Mouse (Mus musculus) embryonic facial prominence, embryonic 14.5 days (tissue): Measurements from ENCODE around the gene Mrgpra4. TPM values are rescaled to one million over a fixed set of nuclear protein-coding genes. Genes with fewer than 3 reads are reported as not detected.

Experiments
- ATAC-seq: fragments of 200-750 bp; cut with Nextera tagmentation; 2 replicates; pipeline ENCODE4 v1.8.0; 2017; ENCODE audit warnings: low read depth, moderate number of reproducible peaks, moderate TSS enrichment
- DNase-seq: peaks from one replicate; pipeline ENCODE4 v3.0.0-alpha.2; 2015; ENCODE audit warnings: low spot score
- H3K27ac ChIP-seq: fragments of 300-500 bp; sonication (generic); replicated peaks from 2 replicates; pipeline ENCODE4 v1.5.1; 2014; ENCODE audit warnings: low read depth, mild to moderate bottlenecking, low read length, moderate library complexity
- H3K27me3 ChIP-seq: fragments of 300-500 bp; sonication (generic); replicated peaks from 2 replicates; pipeline ENCODE4 v1.6.1; 2014; ENCODE audit warnings: low read length; ENCODE audit not compliant: control insufficient read depth, insufficient read depth
- H3K36me3 ChIP-seq: fragments of 300-500 bp; sonication (generic); 2 replicates; pipeline ENCODE4 v1.6.1; 2014; ENCODE audit warnings: low read length, mixed read lengths; ENCODE audit not compliant: control insufficient read depth, insufficient read depth
- H3K4me1 ChIP-seq: fragments of 300-500 bp; sonication (generic); 2 replicates; pipeline ENCODE4 v1.6.1; 2014; ENCODE audit warnings: antibody characterized with exemption, low read length; ENCODE audit not compliant: control insufficient read depth, insufficient read depth
- H3K4me2 ChIP-seq: fragments of 300-500 bp; sonication (generic); 2 replicates; pipeline ENCODE4 v1.6.1; 2014; ENCODE audit warnings: low read depth, mild to moderate bottlenecking, low read length, moderate library complexity, mixed read lengths
- H3K4me3 ChIP-seq: fragments of 300-500 bp; sonication (generic); 2 replicates; pipeline ENCODE4 v1.5.1; 2014; ENCODE audit warnings: low read depth, mild to moderate bottlenecking, low read length
- H3K9ac ChIP-seq: fragments of 300-500 bp; sonication (generic); 2 replicates; pipeline ENCODE4 v1.6.1; 2014; ENCODE audit warnings: low read depth, mild to moderate bottlenecking, low read length, moderate library complexity, mixed read lengths
- H3K9me3 ChIP-seq: fragments of 300-500 bp; sonication (generic); 2 replicates; pipeline ENCODE4 v1.6.1; 2016; ENCODE audit warnings: low read length; ENCODE audit not compliant: control insufficient read depth
- WGBS: fragments of 180-500 bp; shearing (Covaris S2); extraction: QIAGEN DNeasy Blood & Tissue Kit; methylation state at CpG from one replicate; pipeline ENCODE4 v1.1.7; 2014; 5-methylcytosine and 5-hydroxymethylcytosine counted together
- polyA plus RNA-seq: library from polyadenylated mRNA; unstranded; fragments of >200 nt; fragmentation: Nextera tagmentation; extraction: Ambion mirVana; gene quantifications from 2 replicates; pipeline ENCODE4 v1.2.1, GENCODE M21; 2014

Gene Mrgpra4
- polyA plus RNA-seq, result 0.14 TPM in 1 of 2 replicates, not detected in the other

GRCm38 (mm10) chr7:47981995-47982394 is at the start of gene Mrgpra4:
TSS of gene Mrgpra4 (minus strand) at chr7:47982095.
- 81% methylated on average over 1 of the region's 1 CpGs for WGBS
- Histone ChIP-seq H3K9me3 (no peaks in the 10 kb centered on the region), H3K4me1 (no peaks in the 10 kb centered on the region), H3K27ac (no peak within 1 kb of the TSS), H3K4me3 (no peak within 1 kb of the TSS), H3K36me3 (no peaks in the 10 kb centered on the region), H3K4me2 (no peak within 1 kb of the TSS), H3K9ac (no peak within 1 kb of the TSS), H3K27me3 (no peaks in the 10 kb centered on the region)
- DNase-seq (no peak), ATAC-seq (no peak)

- Histone ChIP-seq H3K9ac (no peak within 1 kb of the TSS), H3K4me3 (no peak within 1 kb of the TSS), H3K27me3 (no peaks in the 10 kb centered on the region), H3K4me2 (no peak within 1 kb of the TSS), H3K4me1 (no peaks in the 10 kb centered on the region), H3K9me3 (no peaks in the 10 kb centered on the region), H3K27ac (no peak within 1 kb of the TSS), H3K36me3 (no peaks in the 10 kb centered on the region)
- 80% methylated on average over 3 of the region's 3 CpGs for WGBS
- DNase-seq, result no peak
- ATAC-seq, result no peak
Measured at GRCm38 (mm10) chr7:48027497-48027896, 45.6 kb upstream of the Mrgpra4 start, which contains the start of gene Mrgprx1. TSS of gene Mrgprx1 (minus strand) at chr7:48027597.

- DNase-seq, result no peak
- Histone ChIP-seq H3K4me2 (no peak overlapping the region), H3K36me3 (no peaks in the 10 kb centered on the region), H3K9me3 (no peaks in the 10 kb centered on the region), H3K4me1 (no peaks in the 10 kb centered on the region), H3K27me3 (no peaks in the 10 kb centered on the region), H3K27ac (no peak overlapping the region), H3K4me3 (no peak overlapping the region), H3K9ac (no peak overlapping the region)
- no peak for ATAC-seq
- WGBS, result 39% methylated on average over 2 of the region's 2 CpGs
Measured at GRCm38 (mm10) chr7:48017874-48018273, 36.0 kb upstream of the Mrgpra4 start.

- H3K27ac ChIP-seq, result no peak overlapping the region
- WGBS, result 78% methylated on average over 3 of the region's 3 CpGs
- H3K4me1 ChIP-seq, result no peaks in the 10 kb centered on the region
- no peak overlapping the region for H3K4me2 ChIP-seq
- H3K9me3 ChIP-seq, result no peaks in the 10 kb centered on the region
- H3K27me3 ChIP-seq, result no peaks in the 10 kb centered on the region
- no peak for DNase-seq
- no peak overlapping the region for H3K4me3 ChIP-seq
- H3K9ac ChIP-seq, result no peak overlapping the region
- no peaks in the 10 kb centered on the region for H3K36me3 ChIP-seq
- ATAC-seq, result no peak
Measured at GRCm38 (mm10) chr7:47995689-47996088, 13.8 kb upstream of the Mrgpra4 start.

- no peaks in the 10 kb centered on the region for H3K36me3 ChIP-seq
- DNase-seq (peak; percentile 4), ATAC-seq (no peak)
- no peaks in the 10 kb centered on the region for H3K27me3 ChIP-seq
- no peak overlapping the region for H3K4me2 ChIP-seq
- no peak overlapping the region for H3K27ac ChIP-seq
- H3K4me3 ChIP-seq, result no peak overlapping the region
- H3K9me3 ChIP-seq, result no peaks in the 10 kb centered on the region
- WGBS, result 50% methylated on average over 1 of the region's 1 CpGs
- no peak overlapping the region for H3K9ac ChIP-seq
- H3K4me1 ChIP-seq, result no peaks in the 10 kb centered on the region
Measured at GRCm38 (mm10) chr7:47986752-47987151, 4.9 kb upstream of the Mrgpra4 start.

Other genes starting within 250 kb of the Mrgpra4 start
- gene Mrgprx1, start 45.5 kb upstream of the Mrgpra4 start, polyA plus RNA-seq, result not detected in 2 replicates
- not detected in 2 replicates for gene Mrgprb5, start 186.9 kb upstream of the Mrgpra4 start, polyA plus RNA-seq
- gene Mrgprb4, start 217.2 kb upstream of the Mrgpra4 start, polyA plus RNA-seq, result not detected in 2 replicates